ENCODE assay signal across 8 mouse cellular contexts in the genomic region with DNA sequence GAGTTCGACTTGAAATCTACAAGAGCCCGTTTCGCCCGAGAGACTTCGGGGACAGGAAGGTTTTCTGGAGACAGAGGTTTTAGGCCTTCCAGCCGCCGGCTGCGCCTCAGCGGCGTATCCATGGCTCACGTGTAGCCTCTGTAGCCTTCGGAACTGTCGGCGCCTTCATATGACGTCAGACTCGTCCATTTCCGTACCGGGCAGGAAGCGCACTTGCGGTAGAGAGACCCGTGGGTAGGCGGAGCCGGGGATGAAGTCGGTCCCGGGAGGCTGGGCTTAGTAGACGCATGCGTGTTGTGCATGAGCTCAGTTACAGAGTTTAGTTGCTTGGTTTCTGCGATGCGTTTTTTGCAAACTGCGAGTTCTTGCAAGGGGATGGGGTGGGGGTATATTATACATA. TPM values are rescaled to one million over a fixed set of nuclear protein-coding genes. Genes with fewer than 3 reads are reported as not detected.
A peak's percentile ranks its signal among the peaks of the same experiment; 100 is the strongest.
DNase-seq lines count a peak whose midpoint lies in the region; ATAC-seq and TF ChIP-seq lines count a peak whose summit lies in the region.

Ccdc86 (minus strand) TSS at position 155 of the 400 bp plus-strand sequence.

- H3K9ac ChIP-seq in embryonic facial prominence, embryonic 13.5 days = peak within 1 kb of the TSS; percentile 91
- peak within 1 kb of the TSS; percentile 88 for H3K9ac ChIP-seq in limb, embryonic 12.5 days (replicated peaks)
- H3K9ac ChIP-seq in midbrain, embryonic 15.5 days = peak within 1 kb of the TSS; percentile 78

- peaks cover 20% of the 10 kb centered on the region for H3K36me3 ChIP-seq in embryonic facial prominence, embryonic 13.5 days
- no peaks in the 10 kb centered on the region for H3K36me3 ChIP-seq in kidney, adult 2 months (ENCODE audit: control insufficient read depth, insufficient read depth, low read length)
- H3K36me3 ChIP-seq in limb, embryonic 12.5 days = peaks cover 23% of the 10 kb centered on the region
- H3K36me3 ChIP-seq in midbrain, embryonic 15.5 days (replicated peaks) = peaks cover 4% of the 10 kb centered on the region; the same call in 1 of the 2 replicates
- H3K36me3 ChIP-seq in spleen, adult 2 months (ENCODE audit: control insufficient read depth, insufficient read depth, low read length) = peaks cover 3% of the 10 kb centered on the region; the same call in 1 of the 2 replicates

- H3K4me1 ChIP-seq in embryonic facial prominence, embryonic 13.5 days = peaks cover 34% of the 10 kb centered on the region
- H3K4me1 ChIP-seq in kidney, adult 2 months (ENCODE audit: control insufficient read depth, insufficient read depth, low read length) = peaks cover 10% of the 10 kb centered on the region
- H3K4me1 ChIP-seq in limb, embryonic 12.5 days (replicated peaks) = peaks cover 22% of the 10 kb centered on the region
- H3K4me1 ChIP-seq in midbrain, embryonic 15.5 days = peaks cover 31% of the 10 kb centered on the region
- peaks cover 9% of the 10 kb centered on the region for H3K4me1 ChIP-seq in spleen, adult 2 months (ENCODE audit: control insufficient read depth, insufficient read depth, insufficient read length)

- peak; percentile 42 for TF ChIP-seq POLR2A in kidney, adult 2 months (IDR thresholded peaks at IDR 0.05; ENCODE audit: low read depth, low read length)
- TF ChIP-seq POLR2A in spleen, adult 2 months (IDR thresholded peaks at IDR 0.05; ENCODE audit: low read depth, low read length) = no peak; the same call in 1 of the 2 replicates

- H3K27me3 ChIP-seq in embryonic facial prominence, embryonic 13.5 days = no peaks in the 10 kb centered on the region
- no peaks in the 10 kb centered on the region for H3K27me3 ChIP-seq in kidney, adult 2 months (replicated peaks; ENCODE audit: control insufficient read depth, insufficient read depth, low read length)
- 0 out of 2 replicates have a peak, but pooled peaks cover 4% of the 10 kb centered on the region for H3K27me3 ChIP-seq in limb, embryonic 12.5 days
- no peaks in the 10 kb centered on the region for H3K27me3 ChIP-seq in midbrain, embryonic 15.5 days (replicated peaks)
- H3K27me3 ChIP-seq in spleen, adult 2 months (ENCODE audit: control insufficient read depth, insufficient read depth, low read length) = no peaks in the 10 kb centered on the region

- WGBS in embryonic facial prominence, embryonic 13.5 days = under 1% methylated on average over 30 of the region's 30 CpGs
- under 1% methylated on average over 30 of the region's 30 CpGs for WGBS in kidney, adult 2 months
- under 1% methylated on average over 30 of the region's 30 CpGs for WGBS in limb, embryonic 12.5 days
- under 1% methylated on average over 30 of the region's 30 CpGs for WGBS in midbrain, embryonic 15.5 days
- under 1% methylated on average over 30 of the region's 30 CpGs for WGBS in spleen, adult 2 months

- H3K4me2 ChIP-seq in embryonic facial prominence, embryonic 13.5 days = peak within 1 kb of the TSS; percentile 100
- H3K4me2 ChIP-seq in limb, embryonic 12.5 days = peak within 1 kb of the TSS; percentile 100
- peak within 1 kb of the TSS; percentile 100 for H3K4me2 ChIP-seq in midbrain, embryonic 15.5 days

- H3K9me3 ChIP-seq in embryonic facial prominence, embryonic 13.5 days = no peaks in the 10 kb centered on the region
- H3K9me3 ChIP-seq in limb, embryonic 12.5 days = no peaks in the 10 kb centered on the region
- no peaks in the 10 kb centered on the region for H3K9me3 ChIP-seq in midbrain, embryonic 15.5 days

- TF ChIP-seq CTCF in kidney, adult 2 months (conservative IDR thresholded peaks at IDR 0.05; ENCODE audit: insufficient read depth, insufficient read length, low read depth, low read length) = no peak
- no peak for TF ChIP-seq CTCF in spleen, adult 2 months (IDR thresholded peaks at IDR 0.05; ENCODE audit: extremely low read depth, insufficient read depth, insufficient read length, insufficient replicate concordance)

- peak; percentile 92 for DNase-seq in 3134 (ENCODE audit: extremely low read depth, insufficient read length, low spot score)
- DNase-seq in adrenal gland, postnatal 36 days = peak; percentile 97
- peak; percentile 98 for DNase-seq in heart, adult 18-20 months
- peak; percentile 98 for DNase-seq in kidney, adult 2 months
- peak; percentile 95 to 98 for DNase-seq in spleen, adult 2 months (ENCODE audit: low read depth in 1 of 2, low spot score in 2 of 2)

- H3K27ac ChIP-seq in embryonic facial prominence, embryonic 13.5 days = peak within 1 kb of the TSS; percentile 69
- H3K27ac ChIP-seq in kidney, adult 2 months (ENCODE audit: insufficient read depth, low read depth, low read length) = peak within 1 kb of the TSS; percentile 46; the same call in 1 of the 2 replicates
- peak within 1 kb of the TSS; percentile 45; the same call in 1 of the 2 replicates for H3K27ac ChIP-seq in limb, embryonic 12.5 days
- peak within 1 kb of the TSS; percentile 27; the same call in 1 of the 2 replicates for H3K27ac ChIP-seq in midbrain, embryonic 15.5 days
- 0 out of 2 replicates have a peak within 1 kb of the TSS, but pooled peaks have one; percentile 21 for H3K27ac ChIP-seq in spleen, adult 2 months (ENCODE audit: insufficient read depth, low read length)

- ATAC-seq in embryonic facial prominence, embryonic 13.5 days (ENCODE audit: insufficient number of reproducible peaks, insufficient read depth, low FRiP score, low TSS enrichment, low read depth) = peak; percentile 91
- peak; percentile 96 for ATAC-seq in limb, embryonic 12.5 days (ENCODE audit: insufficient number of reproducible peaks, insufficient read depth, low FRiP score, low TSS enrichment, low read depth)
- peak; percentile 98 for ATAC-seq in midbrain, embryonic 15.5 days (replicated peaks)

- H3K4me3 ChIP-seq in embryonic facial prominence, embryonic 13.5 days = peak within 1 kb of the TSS; percentile 69
- H3K4me3 ChIP-seq in kidney, adult 2 months (ENCODE audit: insufficient read depth, low read depth, low read length) = peak within 1 kb of the TSS; percentile 78
- peak within 1 kb of the TSS; percentile 79 for H3K4me3 ChIP-seq in limb, embryonic 12.5 days (replicated peaks)
- peak within 1 kb of the TSS; percentile 76 for H3K4me3 ChIP-seq in midbrain, embryonic 15.5 days
- peak within 1 kb of the TSS; percentile 91 for H3K4me3 ChIP-seq in spleen, adult 2 months (ENCODE audit: extremely low read depth, insufficient read depth, insufficient read length)

RNA-seq across cellular contexts. Expression of gene Ccdc86, which starts in this region (rescaled TPM):
- total RNA-seq in adrenal gland, postnatal 36 days (2021) = 10 to 100 TPM; 16.8 to 18.4 TPM
- 27.4 and 31.6 TPM in 2 replicates for polyA plus RNA-seq in embryonic facial prominence, embryonic 13.5 days (2015; fragmentation: Nextera tagmentation; extraction: Ambion mirVana)
- 1 to 10 TPM; 6.5 TPM for total RNA-seq in heart, adult 18-20 months (2021)
- polyA plus RNA-seq in kidney, adult 2 months (2012; rRNA removed) = 3.9 TPM in 2 replicates
- 33.2 and 33.9 TPM in 2 replicates for polyA plus RNA-seq in limb, embryonic 12.5 days (2016; fragmentation: Nextera tagmentation; extraction: Ambion mirVana)
- polyA plus RNA-seq in midbrain, embryonic 15.5 days (2015; fragmentation: Nextera tagmentation; extraction: Ambion mirVana) = 13.3 and 14.1 TPM in 2 replicates
- polyA plus RNA-seq in spleen, adult 2 months (2012; rRNA removed) = 4.3 and 5.8 TPM in 2 replicates

Comparison
In these comparisons a context has a peak if more than half of its experiments do, and no peak if none do; other contexts are left out.
1. Peak in every context shown above with its lines: DNase-seq, ATAC-seq, H3K4me3 ChIP-seq and H3K27ac ChIP-seq.